Mouse (Mus musculus) mature B cell (primary cell): ENCODE data around the gene Gjd3.

Source experiments
- in situ Hi-C: fragments of 300-500 bp; cut with MboI; formaldehyde crosslinking; loops from 2 replicates; pipeline ENCODE4 v1.14.3; 2019

The Gjd3 gene

GRCm38 (mm10) chr11:98963191-98964021, 19.4 kb downstream of the Gjd3 start:
- in situ Hi-C loops, result no loop called here

- in situ Hi-C loops, result no loop called here
Measured at GRCm38 (mm10) chr11:98962421-98963095, 20.3 kb downstream of the Gjd3 start.

- in situ Hi-C loops, result no loop called here
Measured at GRCm38 (mm10) chr11:98961766-98962165, 21.1 kb downstream of the Gjd3 start.

- in situ Hi-C loops, result no loop called here
Measured at GRCm38 (mm10) chr11:98961051-98961592, 21.7 kb downstream of the Gjd3 start.

GRCm38 (mm10) chr11:98960313-98960906, 22.4 kb downstream of the Gjd3 start:
- in situ Hi-C loops, result no loop called here

- in situ Hi-C loops, result no loop called here
Measured at GRCm38 (mm10) chr11:98959437-98960312, 23.1 kb downstream of the Gjd3 start.

- in situ Hi-C loops, result no loop called here
Measured at GRCm38 (mm10) chr11:98956340-98956739, 26.5 kb downstream of the Gjd3 start.

GRCm38 (mm10) chr11:98955707-98956235, 27.0 kb downstream of the Gjd3 start:
- in situ Hi-C loops, result no loop called here

- in situ Hi-C loops, result no loop called here
Measured at GRCm38 (mm10) chr11:98954801-98955706, 27.8 kb downstream of the Gjd3 start.

- in situ Hi-C loops, result no loop called here
Measured at GRCm38 (mm10) chr11:98954373-98954772, 28.4 kb downstream of the Gjd3 start.

- in situ Hi-C loops, result no loop called here
Measured at GRCm38 (mm10) chr11:98953835-98954320, 28.9 kb downstream of the Gjd3 start.

GRCm38 (mm10) chr11:98953361-98953760, 29.5 kb downstream of the Gjd3 start:
- in situ Hi-C loops, result no loop called here

GRCm38 (mm10) chr11:98952736-98953135, 30.1 kb downstream of the Gjd3 start:
- in situ Hi-C loops, result no loop called here

GRCm38 (mm10) chr11:98952111-98952510, 30.7 kb downstream of the Gjd3 start:
- in situ Hi-C loops, result no loop called here

GRCm38 (mm10) chr11:98951026-98951906, 31.6 kb downstream of the Gjd3 start:
- in situ Hi-C loops, result no loop called here

- in situ Hi-C loops, result no loop called here
Measured at GRCm38 (mm10) chr11:98950484-98950883, 32.3 kb downstream of the Gjd3 start.

- in situ Hi-C loops, result no loop called here
Measured at GRCm38 (mm10) chr11:98949958-98950460, 32.8 kb downstream of the Gjd3 start.

- in situ Hi-C loops, result no loop called here
Measured at GRCm38 (mm10) chr11:98949242-98949957, 33.4 kb downstream of the Gjd3 start.
